Mouse (Mus musculus): ENCODE measurements around the gene Lrrc52. TPM values are rescaled to one million over a fixed set of nuclear protein-coding genes. Genes with fewer than 3 reads are reported as not detected.

The Lrrc52 gene
- polyA plus RNA-seq, 1 experiment: not detected

DNA sequence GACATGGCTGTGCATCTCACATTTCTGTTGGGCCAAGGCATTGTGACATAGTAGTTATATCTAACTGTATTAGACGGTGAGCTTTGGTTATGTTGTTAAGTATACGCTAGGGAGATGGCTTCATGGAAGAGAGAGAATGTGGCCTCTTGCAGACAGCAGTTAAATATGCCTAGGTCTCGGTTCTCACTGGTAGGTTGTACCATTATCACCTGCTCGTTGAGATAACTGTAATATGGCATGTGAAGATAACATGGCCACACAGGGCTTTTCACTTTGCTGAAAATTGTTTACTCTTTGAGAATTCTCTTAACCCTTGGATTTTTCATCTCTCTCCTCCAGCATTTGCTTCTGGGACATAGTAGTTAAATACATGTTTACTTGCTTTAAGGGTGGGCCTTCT is 21.4 kb downstream of the Lrrc52 start:
- Histone ChIP-seq H3K4me3 (ENCODE audit: insufficient read depth, low read length) (no peak overlapping the region), H3K4me1 (ENCODE audit: control insufficient read depth, insufficient read depth, low read length) (peaks cover 3% of the 10 kb centered on the region; the same call in 1 of the 2 replicates), H3K27ac (ENCODE audit: insufficient read depth, low read length) (no peak overlapping the region)
- no peak for TF ChIP-seq CTCF (IDR thresholded peaks at IDR 0.05; ENCODE audit: extremely low read depth, insufficient read depth, low read length)
- no peak for TF ChIP-seq POLR2A (IDR thresholded peaks at IDR 0.05; ENCODE audit: extremely low read depth, insufficient read depth, low read length)

DNA sequence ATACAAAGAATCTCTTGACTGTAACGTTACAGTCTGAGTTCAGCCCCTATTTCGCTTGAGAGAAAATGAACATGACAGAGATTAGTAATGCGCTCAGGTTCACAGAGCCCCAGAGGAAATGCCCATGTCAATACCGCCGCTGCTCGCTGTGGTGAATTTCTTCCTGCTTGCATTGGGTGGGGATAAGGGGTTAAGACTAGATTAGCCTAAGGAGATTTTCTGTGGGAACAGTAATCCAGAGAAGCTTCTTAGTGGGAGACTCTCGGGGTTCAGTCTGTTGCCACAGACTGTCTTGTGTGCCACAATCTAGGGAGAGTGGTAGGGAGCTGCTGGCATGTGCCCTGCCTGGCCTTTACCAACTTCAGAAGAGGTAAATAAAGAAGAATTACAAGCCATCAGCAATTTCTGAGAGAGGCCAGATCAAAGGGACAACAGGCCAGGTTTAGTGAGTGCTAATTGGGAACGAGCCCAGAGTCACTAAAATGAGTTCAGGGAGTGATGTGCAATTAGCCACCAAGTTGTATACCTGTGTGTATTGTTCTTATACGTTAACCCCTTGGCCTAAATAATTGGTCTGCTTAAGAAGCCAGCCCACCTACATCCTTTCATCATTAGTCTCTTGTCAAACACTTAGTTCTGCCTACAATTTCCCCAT is 28.2 kb downstream of the Lrrc52 start:
- no peak overlapping the region for H3K27ac ChIP-seq (ENCODE audit: insufficient read depth, low read length)
- H3K4me1 ChIP-seq (ENCODE audit: control insufficient read depth, insufficient read depth, low read length): peaks cover 3% of the 10 kb centered on the region; the same call in 1 of the 2 replicates
- TF ChIP-seq POLR2A (IDR thresholded peaks at IDR 0.05; ENCODE audit: extremely low read depth, insufficient read depth, low read length): no peak
- TF ChIP-seq CTCF (IDR thresholded peaks at IDR 0.05; ENCODE audit: extremely low read depth, insufficient read depth, low read length): no peak
- no peak overlapping the region for H3K4me3 ChIP-seq (ENCODE audit: insufficient read depth, low read length)

DNA sequence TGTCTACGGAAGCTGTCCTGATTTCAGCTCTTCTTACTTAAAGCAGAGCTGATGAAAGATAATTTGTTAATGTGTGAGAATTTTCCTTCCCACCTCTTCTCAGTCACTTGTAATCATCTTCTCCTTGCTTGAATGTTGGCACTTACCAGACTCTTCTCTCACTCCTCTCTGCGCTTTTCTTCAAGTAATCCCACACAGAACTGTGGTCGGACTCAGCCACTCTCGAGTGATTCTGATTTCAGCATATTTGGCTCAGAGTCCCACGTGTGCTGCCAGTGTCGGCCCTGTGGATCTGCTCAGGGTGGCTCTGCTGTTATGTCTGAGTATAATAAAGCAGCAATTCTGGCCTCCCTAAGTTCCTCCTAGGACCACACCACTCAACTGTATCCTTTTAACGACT is 29.5 kb downstream of the Lrrc52 start:
- no peak overlapping the region for H3K4me3 ChIP-seq (ENCODE audit: insufficient read depth, low read length)
- H3K27ac ChIP-seq (ENCODE audit: insufficient read depth, low read length): no peak overlapping the region
- peaks cover 3% of the 10 kb centered on the region; the same call in 1 of the 2 replicates for H3K4me1 ChIP-seq (ENCODE audit: control insufficient read depth, insufficient read depth, low read length)
- TF ChIP-seq CTCF (IDR thresholded peaks at IDR 0.05; ENCODE audit: extremely low read depth, insufficient read depth, low read length) (no peak), POLR2A (IDR thresholded peaks at IDR 0.05; ENCODE audit: extremely low read depth, insufficient read depth, low read length) (no peak)

DNA sequence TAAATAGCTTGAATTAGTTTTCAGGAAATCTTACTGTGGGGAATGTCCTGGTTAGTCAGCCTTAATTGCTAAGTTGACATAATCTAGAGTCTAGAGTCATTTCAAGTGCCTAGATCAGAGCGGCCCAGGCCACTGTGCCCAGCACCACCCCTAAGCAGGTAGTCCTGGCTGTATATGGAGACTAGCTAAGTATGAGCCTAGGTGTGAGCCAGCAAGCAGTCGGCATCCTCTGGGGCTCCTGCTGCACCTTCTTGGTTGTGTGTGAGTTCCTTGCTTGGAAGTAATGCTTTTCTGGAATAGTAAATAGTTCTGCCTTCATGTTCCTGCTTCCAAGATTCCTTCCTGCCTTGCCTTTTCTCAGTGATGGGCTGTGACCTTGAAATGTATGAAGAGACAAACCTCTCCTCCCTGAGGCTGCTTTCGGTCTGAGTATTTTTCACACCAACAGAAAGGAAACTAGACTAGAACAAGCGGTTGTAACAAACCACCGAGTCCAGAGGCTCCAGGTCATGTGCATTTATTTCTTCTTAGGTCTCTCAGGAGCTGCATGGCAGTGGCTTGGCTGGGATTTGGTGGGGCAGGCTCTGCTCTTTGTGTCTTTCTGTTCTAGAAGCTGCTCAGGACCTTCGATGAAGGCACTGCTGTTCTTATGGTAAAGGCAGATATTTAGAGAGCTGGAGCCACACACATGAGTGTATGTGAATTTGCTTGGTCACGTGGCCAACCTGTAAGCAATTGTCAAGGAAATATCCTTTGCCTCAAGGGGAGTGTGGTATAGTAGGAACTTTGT is 30.2 kb downstream of the Lrrc52 start:
- H3K27ac ChIP-seq (ENCODE audit: insufficient read depth, low read length): no peak overlapping the region
- no peak overlapping the region for H3K4me3 ChIP-seq (ENCODE audit: insufficient read depth, low read length)
- H3K4me1 ChIP-seq (ENCODE audit: control insufficient read depth, insufficient read depth, low read length): peaks cover 2% of the 10 kb centered on the region; the same call in 1 of the 2 replicates
- TF ChIP-seq CTCF (IDR thresholded peaks at IDR 0.05; ENCODE audit: extremely low read depth, insufficient read depth, low read length): no peak
- no peak for TF ChIP-seq POLR2A (IDR thresholded peaks at IDR 0.05; ENCODE audit: extremely low read depth, insufficient read depth, low read length)

DNA sequence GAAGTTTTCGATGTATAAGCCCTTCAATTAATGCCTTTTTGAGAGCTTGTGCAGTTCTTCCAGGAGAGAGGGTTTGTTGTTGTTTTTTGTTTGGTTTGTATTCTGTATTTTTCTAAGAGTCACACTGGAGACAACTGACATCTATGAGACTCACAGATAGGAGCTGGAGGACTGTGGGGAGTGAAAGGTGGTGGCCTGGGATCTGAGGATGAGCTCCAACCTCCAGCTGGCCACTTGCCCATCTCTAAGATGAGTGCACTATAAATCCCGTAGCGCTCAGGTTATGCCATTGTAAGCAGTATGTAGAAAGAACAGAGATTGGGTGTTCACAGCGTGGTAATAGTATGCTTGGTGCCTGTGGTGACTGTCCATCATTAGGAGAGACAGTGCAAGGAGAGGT is 31.6 kb downstream of the Lrrc52 start:
- H3K4me1 ChIP-seq (ENCODE audit: control insufficient read depth, insufficient read depth, low read length): no peaks in the 10 kb centered on the region
- TF ChIP-seq CTCF (IDR thresholded peaks at IDR 0.05; ENCODE audit: extremely low read depth, insufficient read depth, low read length): no peak
- no peak for TF ChIP-seq POLR2A (IDR thresholded peaks at IDR 0.05; ENCODE audit: extremely low read depth, insufficient read depth, low read length)
- H3K27ac ChIP-seq (ENCODE audit: insufficient read depth, low read length): no peak overlapping the region

DNA sequence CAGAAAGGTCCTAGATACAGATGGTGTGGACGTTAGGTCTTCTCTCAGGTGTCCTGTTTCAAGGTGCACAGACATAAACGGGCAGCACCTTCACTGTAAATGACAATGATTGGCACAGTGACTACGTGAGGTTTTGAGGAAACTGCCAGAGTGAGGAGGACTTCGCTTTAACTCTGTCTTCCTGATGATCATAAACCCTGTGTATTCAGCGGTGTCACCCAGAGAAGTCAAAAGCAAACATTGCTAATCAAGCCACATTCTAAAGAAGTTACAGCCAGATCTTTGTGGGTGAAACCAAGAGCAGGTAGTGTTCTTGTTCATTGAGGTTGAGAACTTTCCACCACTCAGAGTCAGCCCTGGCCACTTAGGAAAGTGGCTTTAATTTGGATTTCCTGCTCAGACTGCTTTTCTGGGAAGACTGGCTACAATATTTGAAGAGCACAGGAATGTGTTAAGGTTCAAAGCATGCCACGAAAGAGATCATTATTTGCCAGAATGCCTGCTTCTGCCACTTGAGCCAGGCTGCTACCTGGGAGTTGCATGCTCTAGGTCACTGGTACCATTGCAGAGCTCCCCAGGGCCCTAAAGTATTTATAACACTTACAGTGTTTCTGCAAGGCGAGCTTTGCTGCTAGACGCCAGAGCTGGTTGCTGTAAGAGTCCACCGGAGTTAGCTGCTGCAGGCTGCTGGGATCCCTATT is 35.5 kb downstream of the Lrrc52 start:
- TF ChIP-seq POLR2A (IDR thresholded peaks at IDR 0.05; ENCODE audit: extremely low read depth, insufficient read depth, low read length) (no peak), CTCF (IDR thresholded peaks at IDR 0.05; ENCODE audit: extremely low read depth, insufficient read depth, low read length) (no peak)
- H3K27ac ChIP-seq (ENCODE audit: insufficient read depth, low read length): no peak overlapping the region
- H3K4me3 ChIP-seq (ENCODE audit: insufficient read depth, low read length): no peak overlapping the region
- H3K4me1 ChIP-seq (ENCODE audit: control insufficient read depth, insufficient read depth, low read length): no peaks in the 10 kb centered on the region

More for the DNA sequence above, 31.6 kb downstream of the Lrrc52 start:
- H3K4me3 ChIP-seq (ENCODE audit: insufficient read depth, low read length): no peak overlapping the region

DNA sequence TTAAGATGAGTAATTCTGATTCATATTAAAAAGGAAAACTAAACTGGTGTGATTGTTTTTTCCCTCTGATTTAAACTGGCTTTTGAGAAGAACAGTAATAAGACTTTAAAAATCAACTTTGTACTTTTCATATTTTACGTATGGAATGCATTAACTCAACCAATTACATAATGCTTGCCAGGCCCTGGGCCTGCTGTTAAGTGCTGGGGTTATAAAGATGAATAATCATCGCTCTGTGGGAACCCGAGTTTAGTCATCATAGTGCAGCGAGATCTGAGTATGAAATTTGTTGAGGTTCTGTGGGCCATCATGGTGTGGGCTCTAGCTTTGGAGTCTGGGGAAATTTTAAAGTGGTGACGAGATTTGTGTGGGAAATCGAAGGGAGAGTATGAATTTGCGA is 39.9 kb downstream of the Lrrc52 start:
- no peak overlapping the region for H3K4me3 ChIP-seq (ENCODE audit: insufficient read depth, low read length)
- H3K4me1 ChIP-seq (ENCODE audit: control insufficient read depth, insufficient read depth, low read length): no peaks in the 10 kb centered on the region
- H3K27ac ChIP-seq (ENCODE audit: insufficient read depth, low read length): no peak overlapping the region
- no peak for TF ChIP-seq CTCF (IDR thresholded peaks at IDR 0.05; ENCODE audit: extremely low read depth, insufficient read depth, low read length)
- TF ChIP-seq POLR2A (IDR thresholded peaks at IDR 0.05; ENCODE audit: extremely low read depth, insufficient read depth, low read length): no peak

DNA sequence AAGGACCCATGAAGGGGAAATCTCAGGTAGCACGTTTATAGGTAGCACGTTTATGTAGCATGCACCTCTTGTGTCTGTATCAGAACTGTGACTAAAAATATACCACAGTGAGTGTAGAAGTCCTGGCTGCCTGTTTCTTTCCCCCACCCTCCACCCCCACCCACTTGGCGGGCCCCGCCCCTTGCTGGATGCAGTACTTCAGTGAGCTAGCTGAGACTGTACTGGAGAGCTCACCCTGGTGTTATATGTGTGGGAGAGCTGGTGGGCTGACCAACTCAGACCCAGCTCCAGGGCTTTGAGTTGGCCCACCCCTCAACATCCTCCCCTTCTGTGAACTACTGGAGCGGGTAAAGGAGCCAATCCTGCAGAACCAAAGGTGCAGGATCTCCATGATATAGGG is 41.0 kb downstream of the Lrrc52 start:
- H3K27ac ChIP-seq (ENCODE audit: insufficient read depth, low read length): no peak overlapping the region
- H3K4me3 ChIP-seq (ENCODE audit: insufficient read depth, low read length): no peak overlapping the region
- TF ChIP-seq CTCF (IDR thresholded peaks at IDR 0.05; ENCODE audit: extremely low read depth, insufficient read depth, low read length) (no peak), POLR2A (IDR thresholded peaks at IDR 0.05; ENCODE audit: extremely low read depth, insufficient read depth, low read length) (no peak)
- no peaks in the 10 kb centered on the region for H3K4me1 ChIP-seq (ENCODE audit: control insufficient read depth, insufficient read depth, low read length)

DNA sequence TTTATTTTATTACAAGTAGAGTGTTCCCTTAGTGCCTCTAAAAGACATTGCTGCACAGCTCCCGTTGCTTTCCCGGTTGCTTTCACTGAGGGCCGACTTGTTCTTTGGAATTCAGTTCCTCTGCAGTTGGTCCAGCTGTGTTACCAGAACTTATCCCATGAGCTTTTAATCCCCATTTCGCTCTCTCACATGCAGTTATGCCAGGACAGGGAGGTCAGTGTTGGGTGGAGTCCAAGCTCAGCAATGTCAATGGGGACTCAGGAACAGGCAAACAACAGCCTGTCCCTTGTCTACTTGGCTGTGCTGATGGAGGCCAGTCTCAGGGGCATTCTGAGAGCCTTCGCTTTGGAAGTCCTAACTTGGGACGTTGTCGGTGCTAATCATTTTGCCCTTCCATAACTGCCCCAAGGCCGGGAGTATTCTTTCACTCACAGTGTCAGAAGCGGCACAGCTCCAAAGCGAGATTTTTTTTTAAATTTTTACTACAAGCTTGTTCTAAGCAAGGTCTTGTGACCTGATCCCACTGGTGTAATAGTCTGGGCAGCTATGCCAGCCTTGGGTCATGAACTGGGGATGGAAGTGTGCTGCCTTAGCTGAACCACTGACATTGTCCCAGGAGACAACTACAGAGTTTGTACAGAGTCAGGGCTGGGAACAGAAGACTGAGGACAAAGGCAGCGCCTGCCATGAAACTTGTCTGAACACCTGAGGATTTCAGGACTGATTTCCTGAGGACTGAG is 43.9 kb downstream of the Lrrc52 start:
- Histone ChIP-seq H3K27ac (ENCODE audit: insufficient read depth, low read length) (no peak overlapping the region), H3K4me3 (ENCODE audit: insufficient read depth, low read length) (no peak overlapping the region), H3K4me1 (ENCODE audit: control insufficient read depth, insufficient read depth, low read length) (no peaks in the 10 kb centered on the region)
- TF ChIP-seq POLR2A (IDR thresholded peaks at IDR 0.05; ENCODE audit: extremely low read depth, insufficient read depth, low read length) (no peak), CTCF (IDR thresholded peaks at IDR 0.05; ENCODE audit: extremely low read depth, insufficient read depth, low read length) (no peak)

All from cortical plate, adult 2 months (tissue).